In genomic region chr12:112672744-112673575, GRCm38 (mm10) we compare ENCODE assay signal across 8 mouse cellular contexts. TPM values are rescaled to one million over a fixed set of nuclear protein-coding genes. Genes with fewer than 3 reads are reported as not detected.
DNase-seq lines count a peak whose midpoint lies in the region; ATAC-seq and TF ChIP-seq lines count a peak whose summit lies in the region.

No protein-coding gene starts in this region.

- 0 out of 2 replicates have a peak, but pooled peaks have one; percentile 38 for TF ChIP-seq POLR2A in embryonic fibroblast, embryonic 13.5 days (IDR thresholded peaks at IDR 0.05; ENCODE audit: low read depth, low read length)

- no peak for TF ChIP-seq CTCF in embryonic fibroblast, embryonic 13.5 days (IDR thresholded peaks at IDR 0.05; ENCODE audit: borderline replicate concordance, insufficient read depth, low read length)

- peaks cover 15% of the 10 kb centered on the region for H3K36me3 ChIP-seq in hindbrain, embryonic 15.5 days
- H3K36me3 ChIP-seq in splenic B cell, adult 2 months (ENCODE audit: control insufficient read depth, insufficient read depth, low read length, poor library complexity, severe bottlenecking): peaks cover under 1% of the 10 kb centered on the region

- H3K4me3 ChIP-seq in embryonic fibroblast, embryonic 13.5 days (ENCODE audit: insufficient read depth, low read length): peak overlapping the region; percentile 59
- peak overlapping the region; percentile 92 for H3K4me3 ChIP-seq in hindbrain, embryonic 15.5 days

- peak; percentile 51 to 62 for DNase-seq in cerebellum, postnatal 14 days
- DNase-seq in MEL-GATA-1-ER (ENCODE audit: extremely low read depth, low read depth): peak; percentile 79
- peak; percentile 78 for DNase-seq in lung, postnatal 10 days
- DNase-seq in splenic B cell, adult 2 months (ENCODE audit: low read depth, low spot score): peak; percentile 64
- DNase-seq in layer of hippocampus, postnatal 10 days (ENCODE audit: low spot score in 2 of 2): no peak

- H3K4me1 ChIP-seq in embryonic fibroblast, embryonic 13.5 days (ENCODE audit: control insufficient read depth, insufficient read depth, low read length): peaks cover 4% of the 10 kb centered on the region; the same call in 1 of the 2 replicates
- peaks cover 61% of the 10 kb centered on the region for H3K4me1 ChIP-seq in hindbrain, embryonic 15.5 days (replicated peaks)

- 1% methylated on average over 21 of the region's 21 CpGs for WGBS in hindbrain, embryonic 15.5 days

- H3K9ac ChIP-seq in hindbrain, embryonic 15.5 days: peak overlapping the region; percentile 96

- peak overlapping the region; percentile 92 for H3K27ac ChIP-seq in embryonic fibroblast, embryonic 13.5 days (ENCODE audit: insufficient read depth, low read length)
- peak overlapping the region; percentile 91 for H3K27ac ChIP-seq in hindbrain, embryonic 15.5 days (replicated peaks)

- H3K9me3 ChIP-seq in hindbrain, embryonic 15.5 days: no peaks in the 10 kb centered on the region

- H3K27me3 ChIP-seq in hindbrain, embryonic 15.5 days: peaks cover 6% of the 10 kb centered on the region
- no peaks in the 10 kb centered on the region for H3K27me3 ChIP-seq in splenic B cell, adult 2 months (ENCODE audit: control insufficient read depth, insufficient read depth, low read length, poor library complexity, severe bottlenecking)

- ATAC-seq in cerebellum, adult (ENCODE audit: insufficient number of reproducible peaks, low FRiP score, low TSS enrichment): no peak
- peak; percentile 24; the same call in 1 of the 2 replicates for ATAC-seq in hindbrain, embryonic 15.5 days (ENCODE audit: low FRiP score, low read depth)

- peak overlapping the region; percentile 90 for H3K4me2 ChIP-seq in hindbrain, embryonic 15.5 days

RNA-seq across cellular contexts. Expression of gene Akt1, which starts 1.7 kb away (rescaled TPM):
- polyA plus RNA-seq in embryonic fibroblast, embryonic 13.5 days (2011; ENCODE audit: insufficient read length, low read depth, missing spikeins): 227 and 248 TPM in 2 replicates
- polyA plus RNA-seq in hindbrain, embryonic 15.5 days (2015; fragmentation: Nextera tagmentation; extraction: Ambion mirVana): 150 and 159 TPM in 2 replicates
- 100 to 1,000 TPM; 182 to 185 TPM for total RNA-seq in layer of hippocampus, postnatal 10 days (2021)

RNA-seq across cellular contexts. Expression of gene Zbtb42, which starts 5.7 kb away (rescaled TPM):
- 1.2 and 1.6 TPM in 2 replicates for polyA plus RNA-seq in embryonic fibroblast, embryonic 13.5 days (2011; ENCODE audit: insufficient read length, low read depth, missing spikeins)
- polyA plus RNA-seq in hindbrain, embryonic 15.5 days (2015; fragmentation: Nextera tagmentation; extraction: Ambion mirVana): 2.3 and 4.2 TPM in 2 replicates
- under 1 TPM; 0.33 to 0.80 TPM for total RNA-seq in layer of hippocampus, postnatal 10 days (2021)

RNA-seq across cellular contexts. Expression of gene Siva1, which starts 28.5 kb away (rescaled TPM):
- polyA plus RNA-seq in embryonic fibroblast, embryonic 13.5 days (2011; ENCODE audit: insufficient read length, low read depth, missing spikeins): 89.1 and 93.5 TPM in 2 replicates
- 55.6 and 61.2 TPM in 2 replicates for polyA plus RNA-seq in hindbrain, embryonic 15.5 days (2015; fragmentation: Nextera tagmentation; extraction: Ambion mirVana)
- 10 to 100 TPM; 17.0 to 19.5 TPM for total RNA-seq in layer of hippocampus, postnatal 10 days (2021)

RNA-seq across cellular contexts. Expression of gene Cep170b, which starts 47.3 kb away (rescaled TPM):
- 55.0 and 66.1 TPM in 2 replicates for polyA plus RNA-seq in embryonic fibroblast, embryonic 13.5 days (2011; ENCODE audit: insufficient read length, low read depth, missing spikeins)
- polyA plus RNA-seq in hindbrain, embryonic 15.5 days (2015; fragmentation: Nextera tagmentation; extraction: Ambion mirVana): 45.7 and 48.8 TPM in 2 replicates
- total RNA-seq in layer of hippocampus, postnatal 10 days (2021): 100 to 1,000 TPM; 180 to 199 TPM

RNA-seq across cellular contexts. Expression of gene Adssl1, which starts 53.1 kb away (rescaled TPM):
- polyA plus RNA-seq in embryonic fibroblast, embryonic 13.5 days (2011; ENCODE audit: insufficient read length, low read depth, missing spikeins): 2.2 and 4.8 TPM in 2 replicates
- polyA plus RNA-seq in hindbrain, embryonic 15.5 days (2015; fragmentation: Nextera tagmentation; extraction: Ambion mirVana): 5.8 and 6.3 TPM in 2 replicates
- 1 to 10 TPM; 2.1 to 2.4 TPM for total RNA-seq in layer of hippocampus, postnatal 10 days (2021)

Comparison
In these comparisons a context has a peak if more than half of its experiments do, and no peak if none do; other contexts are left out.
1. DNase-seq: peak in cerebellum, postnatal 14 days (2 of 2), MEL-GATA-1-ER (single experiment), lung, postnatal 10 days (single experiment) and splenic B cell, adult 2 months (single experiment); none in layer of hippocampus, postnatal 10 days (0 of 2).